ENCODE assay signal across 13 mouse cellular contexts in genomic region chrX:58018720-58019119, GRCm38 (mm10). TPM values are rescaled to one million over a fixed set of nuclear protein-coding genes. Genes with fewer than 3 reads are reported as not detected.
A peak's percentile ranks its signal among the peaks of the same experiment; 100 is the strongest.
DNase-seq lines count a peak whose midpoint lies in the region; ATAC-seq lines count a peak whose summit lies in the region.
"Had no signal": no experiment of that assay in that cellular context is flagged by ENCODE, and none has a peak within 500 bp of the region (broad histone marks: within the 10 kb centered on the region; RNA-seq: fewer than 3 reads in every experiment).

No protein-coding gene starts in this region.

- no peaks in the 10 kb centered on the region for H3K36me3 ChIP-seq in limb, embryonic 11.5 days (ENCODE audit: control insufficient read depth, insufficient read depth, low read length)
- H3K36me3 ChIP-seq in limb, embryonic 10.5 days: no peaks in the 10 kb centered on the region
- no peaks in the 10 kb centered on the region for H3K36me3 ChIP-seq in hindbrain, embryonic 12.5 days
- no peaks in the 10 kb centered on the region for H3K36me3 ChIP-seq in midbrain, embryonic 14.5 days (ENCODE audit: control insufficient read depth, insufficient read depth, low read length)

- DNase-seq in limb, embryonic 11.5 days (ENCODE audit: low spot score): peak; percentile 28
- no peak for DNase-seq in limb, embryonic 10.5 days (ENCODE audit: low spot score)
- peak; percentile 77 for DNase-seq in midbrain, embryonic 14.5 days
- DNase-seq in right cerebral cortex, adult 18-20 months: no peak
- DNase-seq in ovary, postnatal 14 days (ENCODE audit: low spot score): no peak
- no peak for DNase-seq in ovary, postnatal 36 days (ENCODE audit: low spot score)
- no peak for DNase-seq in urinary bladder, adult 2 months (ENCODE audit: low spot score)
- DNase-seq: cerebellum, adult 8-10 months; gastrocnemius, postnatal 14 days; thymus, postnatal 25 days had no signal

- no peak overlapping the region for H3K9ac ChIP-seq in limb, embryonic 11.5 days (ENCODE audit: low read length)
- no peak overlapping the region for H3K9ac ChIP-seq in hindbrain, embryonic 12.5 days
- H3K9ac ChIP-seq in midbrain, embryonic 14.5 days (replicated peaks; ENCODE audit: low read length): no peak overlapping the region

- H3K9me3 ChIP-seq in limb, embryonic 11.5 days (ENCODE audit: control insufficient read depth, low read length): no peaks in the 10 kb centered on the region
- no peaks in the 10 kb centered on the region for H3K9me3 ChIP-seq in limb, embryonic 10.5 days (replicated peaks)
- no peaks in the 10 kb centered on the region for H3K9me3 ChIP-seq in hindbrain, embryonic 12.5 days (replicated peaks)
- H3K9me3 ChIP-seq in midbrain, embryonic 14.5 days (ENCODE audit: control insufficient read depth, low read length): no peaks in the 10 kb centered on the region

- no peak overlapping the region for H3K4me3 ChIP-seq in limb, embryonic 11.5 days (ENCODE audit: low read depth, low read length)
- H3K4me3 ChIP-seq in limb, embryonic 10.5 days: no peak overlapping the region
- H3K4me3 ChIP-seq in hindbrain, embryonic 12.5 days: 0 out of 2 replicates have a peak overlapping the region, but pooled peaks have one; percentile 25
- H3K4me3 ChIP-seq in midbrain, embryonic 14.5 days (replicated peaks; ENCODE audit: low read depth, low read length): peak overlapping the region; percentile 20; the same call in 1 of the 2 replicates

- H3K27me3 ChIP-seq in limb, embryonic 11.5 days (ENCODE audit: control insufficient read depth, insufficient read depth, low read length): peaks cover 34% of the 10 kb centered on the region
- peaks cover 93% of the 10 kb centered on the region for H3K27me3 ChIP-seq in limb, embryonic 10.5 days (ENCODE audit: low read depth, poor library complexity, severe bottlenecking)
- H3K27me3 ChIP-seq in hindbrain, embryonic 12.5 days: peaks cover 63% of the 10 kb centered on the region
- peaks cover 20% of the 10 kb centered on the region; the same call in 1 of the 2 replicates for H3K27me3 ChIP-seq in midbrain, embryonic 14.5 days (ENCODE audit: control insufficient read depth, insufficient read depth, low read length)

- 17% methylated on average over 24 of the region's 24 CpGs for WGBS in limb, embryonic 11.5 days
- 6% methylated on average over 24 of the region's 24 CpGs for WGBS in limb, embryonic 10.5 days
- WGBS in hindbrain, embryonic 12.5 days: 19% methylated on average over 24 of the region's 24 CpGs
- WGBS in midbrain, embryonic 14.5 days: 19% methylated on average over 24 of the region's 24 CpGs

- no peak for ATAC-seq in limb, embryonic 11.5 days (ENCODE audit: insufficient number of reproducible peaks, low FRiP score, low TSS enrichment, low read depth)
- ATAC-seq in hindbrain, embryonic 12.5 days (ENCODE audit: low FRiP score): peak; percentile 59
- peak; percentile 69 for ATAC-seq in midbrain, embryonic 14.5 days (ENCODE audit: low FRiP score, low TSS enrichment)

- no peaks in the 10 kb centered on the region for H3K4me1 ChIP-seq in limb, embryonic 11.5 days (ENCODE audit: control insufficient read depth, insufficient read depth, low read length)
- peaks cover 3% of the 10 kb centered on the region; the same call in 1 of the 2 replicates for H3K4me1 ChIP-seq in limb, embryonic 10.5 days
- H3K4me1 ChIP-seq in hindbrain, embryonic 12.5 days: no peaks in the 10 kb centered on the region
- no peaks in the 10 kb centered on the region for H3K4me1 ChIP-seq in midbrain, embryonic 14.5 days (ENCODE audit: control insufficient read depth, insufficient read depth, low read length)

- H3K4me2 ChIP-seq in limb, embryonic 11.5 days (ENCODE audit: low read depth, severe bottlenecking): no peak overlapping the region
- H3K4me2 ChIP-seq in hindbrain, embryonic 12.5 days (replicated peaks): peak overlapping the region; percentile 40; the same call in 1 of the 2 replicates
- H3K4me2 ChIP-seq in midbrain, embryonic 14.5 days (ENCODE audit: low read length): peak overlapping the region; percentile 48

- H3K27ac ChIP-seq in limb, embryonic 11.5 days (replicated peaks; ENCODE audit: low read depth, low read length): no peak overlapping the region
- H3K27ac ChIP-seq in limb, embryonic 10.5 days: no peak overlapping the region
- H3K27ac ChIP-seq in hindbrain, embryonic 12.5 days: 0 out of 2 replicates have a peak overlapping the region, but pooled peaks have one; percentile 40
- peak overlapping the region; percentile 78 for H3K27ac ChIP-seq in midbrain, embryonic 14.5 days (replicated peaks; ENCODE audit: low read depth, low read length)
- H3K27ac ChIP-seq: kidney, postnatal 0 days had no signal

RNA-seq across cellular contexts. Expression of gene Zic3, which starts 3.8 kb away (rescaled TPM):
- 11.1 and 12.6 TPM in 2 replicates for polyA plus RNA-seq in limb, embryonic 11.5 days (2014; fragmentation: Nextera tagmentation; extraction: Ambion mirVana)
- 6.7 and 11.4 TPM in 2 replicates for polyA plus RNA-seq in limb, embryonic 10.5 days (2016; fragmentation: Nextera tagmentation; extraction: Ambion mirVana)
- 27.5 and 31.5 TPM in 2 replicates for polyA plus RNA-seq in hindbrain, embryonic 12.5 days (2016; fragmentation: Nextera tagmentation; extraction: Ambion mirVana)
- polyA plus RNA-seq in midbrain, embryonic 14.5 days (2014; fragmentation: Nextera tagmentation; extraction: Ambion mirVana): 19.9 and 26.9 TPM in 2 replicates
- polyA plus RNA-seq in urinary bladder, adult 2 months (2012; rRNA removed): not detected in 2 replicates
- polyA plus RNA-seq: C2C12; kidney, postnatal 0 days had no signal

Comparison
In these comparisons a context has a peak if more than half of its experiments do, and no peak if none do; other contexts are left out.
1. DNase-seq: peak in limb, embryonic 11.5 days (single experiment) and midbrain, embryonic 14.5 days (single experiment); none in limb, embryonic 10.5 days (single experiment), right cerebral cortex, adult 18-20 months (single experiment), ovary, postnatal 14 days (single experiment), ovary, postnatal 36 days (single experiment) and urinary bladder, adult 2 months (single experiment).
2. H3K27ac ChIP-seq: peak in hindbrain, embryonic 12.5 days (single experiment) and midbrain, embryonic 14.5 days (single experiment); none in limb, embryonic 11.5 days (single experiment) and limb, embryonic 10.5 days (single experiment).
3. H3K4me3 ChIP-seq: peak in hindbrain, embryonic 12.5 days (single experiment) and midbrain, embryonic 14.5 days (single experiment); none in limb, embryonic 11.5 days (single experiment) and limb, embryonic 10.5 days (single experiment).